Comparison of ENCODE assay signal across 24 mouse cellular contexts in the genomic region with DNA sequence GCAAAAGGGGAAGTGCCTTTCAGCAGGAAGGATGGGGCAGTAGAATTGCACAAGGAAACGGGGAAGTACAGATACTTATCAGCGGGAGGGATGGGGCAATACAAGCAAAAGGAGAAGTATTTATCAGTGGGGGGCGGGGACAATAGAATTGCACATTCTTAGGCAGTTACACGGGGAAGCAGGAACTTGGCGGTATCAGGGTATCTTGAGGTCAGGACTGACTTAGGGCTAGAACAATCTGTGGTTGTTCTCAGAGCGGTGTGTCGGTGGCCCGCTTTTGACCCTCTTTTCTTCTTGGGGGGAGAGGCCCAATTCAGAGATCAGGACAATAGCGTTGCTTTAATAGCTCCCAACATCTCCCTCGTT. TPM values are rescaled to one million over a fixed set of nuclear protein-coding genes. Genes with fewer than 3 reads are reported as not detected.
"Had no signal": no experiment of that assay in that cellular context is flagged by ENCODE, and none has a peak within 500 bp of the region (broad histone marks: within the 10 kb centered on the region; RNA-seq: fewer than 3 reads in every experiment).

No protein-coding gene starts in this region.

RNA-seq across cellular contexts. Expression of gene Tdrd5, which starts 14.3 kb away (rescaled TPM):
- total RNA-seq: gastrocnemius, adult 18-20 months; gastrocnemius, adult 2 months; gastrocnemius, adult 8-10 months; gastrocnemius, postnatal 10 days; gastrocnemius, postnatal 14 days; gastrocnemius, postnatal 25 days; granulocyte monocyte progenitor cell, adult 5-6 weeks; heart, adult 18-20 months; heart, adult 2 months; heart, adult 8-10 months had no signal
- polyA plus RNA-seq: heart, adult 2 months; heart, embryonic 11.5 days had no signal

RNA-seq across cellular contexts. Expression of gene Nphs2, which starts 21.3 kb away (rescaled TPM):
- total RNA-seq: common myeloid progenitor, adult 5-6 weeks; gastrocnemius, adult 18-20 months; gastrocnemius, adult 2 months; gastrocnemius, adult 8-10 months; gastrocnemius, postnatal 10 days; gastrocnemius, postnatal 25 days; gastrocnemius, postnatal 36 days; gastrocnemius, postnatal 4 days; granulocyte monocyte progenitor cell, adult 5-6 weeks; heart, adult 2 months; heart, adult 8-10 months had no signal
- polyA plus RNA-seq: embryonic facial prominence, embryonic 10.5 days; embryonic facial prominence, embryonic 11.5 days; embryonic facial prominence, embryonic 12.5 days; embryonic facial prominence, embryonic 13.5 days; embryonic facial prominence, embryonic 15.5 days; erythroblast, embryonic 14.5 days; forebrain, embryonic 10.5 days; forebrain, embryonic 13.5 days; gonadal fat pad, adult 2 months; heart, adult 2 months; heart, embryonic 10.5 days; heart, embryonic 11.5 days had no signal
